ENCODE assay signal across 8 mouse cellular contexts in the genomic region with DNA sequence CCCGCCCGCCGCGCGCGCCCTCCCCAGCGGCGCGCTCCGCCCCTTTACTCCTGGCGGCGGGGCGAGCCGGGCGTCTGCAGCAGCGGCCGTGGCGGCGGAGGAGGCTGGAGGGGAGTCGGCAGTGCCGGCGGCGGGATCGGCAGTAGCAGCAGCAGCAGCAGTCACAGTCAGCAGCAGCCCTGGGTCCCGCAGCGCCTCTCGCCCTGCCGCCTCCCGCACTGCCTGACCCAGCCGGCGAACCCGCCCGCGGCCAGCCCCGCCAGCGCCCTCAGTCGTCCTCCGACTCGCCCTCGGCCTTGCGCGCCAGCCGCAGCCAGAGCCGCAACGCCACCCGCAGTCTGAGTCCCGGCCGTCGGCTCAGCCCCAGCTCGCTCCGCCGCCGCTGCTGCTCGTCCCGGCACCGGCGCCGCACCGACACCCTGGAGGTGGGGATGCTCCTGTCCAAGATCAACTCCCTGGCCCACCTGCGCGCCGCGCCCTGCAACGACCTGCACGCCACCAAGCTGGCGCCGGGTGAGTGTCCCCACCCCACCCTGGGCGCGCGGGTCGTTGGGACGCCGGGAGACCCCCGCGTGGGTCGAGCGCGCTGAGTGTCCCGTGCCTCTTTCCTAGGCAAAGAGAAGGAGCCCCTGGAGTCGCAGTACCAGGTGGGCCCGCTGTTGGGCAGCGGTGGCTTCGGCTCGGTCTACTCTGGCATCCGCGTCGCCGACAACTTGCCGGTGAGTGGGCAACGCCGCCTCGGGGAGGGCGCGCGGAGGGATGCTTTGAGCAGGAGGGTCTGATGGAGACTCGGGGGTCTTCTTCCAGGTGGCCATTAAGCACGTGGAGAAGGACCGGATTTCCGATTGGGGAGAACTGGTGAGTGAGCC. TPM values are rescaled to one million over a fixed set of nuclear protein-coding genes. Genes with fewer than 3 reads are reported as not detected.
DNase-seq lines count a peak whose midpoint lies in the region; ATAC-seq and TF ChIP-seq lines count a peak whose summit lies in the region.

Pim1 (plus strand) TSS at position 41 of the 869 bp plus-strand sequence.

- peaks cover 47% of the 10 kb centered on the region for H3K4me1 ChIP-seq in G1E (ENCODE audit: insufficient read depth, low read depth, low read length)
- H3K4me1 ChIP-seq in embryonic fibroblast, embryonic 13.5 days (ENCODE audit: control insufficient read depth, insufficient read depth, low read length), result peaks cover 3% of the 10 kb centered on the region; the same call in 1 of the 2 replicates
- peaks cover 18% of the 10 kb centered on the region; the same call in 1 of the 2 replicates for H3K4me1 ChIP-seq in heart, postnatal 0 days (ENCODE audit: control insufficient read depth, insufficient read depth)
- peaks cover 26% of the 10 kb centered on the region for H3K4me1 ChIP-seq in limb, embryonic 13.5 days
- peaks cover 27% of the 10 kb centered on the region for H3K4me1 ChIP-seq in midbrain, embryonic 15.5 days

- TF ChIP-seq POLR2A in embryonic fibroblast, embryonic 13.5 days (IDR thresholded peaks at IDR 0.05; ENCODE audit: low read depth, low read length), result peak; percentile 94

- H3K9ac ChIP-seq in heart, postnatal 0 days (replicated peaks; ENCODE audit: low read depth, low read length), result peak within 1 kb of the TSS; percentile 100
- H3K9ac ChIP-seq in limb, embryonic 13.5 days, result peak within 1 kb of the TSS; percentile 93
- peak within 1 kb of the TSS; percentile 84 for H3K9ac ChIP-seq in midbrain, embryonic 15.5 days

- peak within 1 kb of the TSS; percentile 99 for H3K4me3 ChIP-seq in G1E (ENCODE audit: low read depth, low read length)
- peak within 1 kb of the TSS; percentile 73 for H3K4me3 ChIP-seq in embryonic fibroblast, embryonic 13.5 days (ENCODE audit: insufficient read depth, low read length)
- peak within 1 kb of the TSS; percentile 98 for H3K4me3 ChIP-seq in heart, postnatal 0 days (ENCODE audit: low read depth, low read length)
- peak within 1 kb of the TSS; percentile 78 for H3K4me3 ChIP-seq in limb, embryonic 13.5 days
- H3K4me3 ChIP-seq in midbrain, embryonic 15.5 days, result peak within 1 kb of the TSS; percentile 95

- H3K4me2 ChIP-seq in heart, postnatal 0 days (ENCODE audit: low read depth, low read length), result peak within 1 kb of the TSS; percentile 79
- peak within 1 kb of the TSS; percentile 93 for H3K4me2 ChIP-seq in limb, embryonic 13.5 days (replicated peaks)
- H3K4me2 ChIP-seq in midbrain, embryonic 15.5 days, result peak within 1 kb of the TSS; percentile 89

- no peak for TF ChIP-seq EP300 in heart, postnatal 0 days (IDR thresholded peaks at IDR 0.05; ENCODE audit: low read depth)

- TF ChIP-seq CTCF in G1E (IDR thresholded peaks at IDR 0.05; ENCODE audit: low read depth, low read length), result no peak
- TF ChIP-seq CTCF in embryonic fibroblast, embryonic 13.5 days (IDR thresholded peaks at IDR 0.05; ENCODE audit: borderline replicate concordance, insufficient read depth, low read length), result no peak
- TF ChIP-seq CTCF in heart, postnatal 0 days (IDR thresholded peaks at IDR 0.05; ENCODE audit: low read depth), result no peak

- peaks cover 34% of the 10 kb centered on the region for H3K36me3 ChIP-seq in G1E (replicated peaks)
- H3K36me3 ChIP-seq in heart, postnatal 0 days (replicated peaks; ENCODE audit: control insufficient read depth, insufficient read depth, low read length), result peaks cover 19% of the 10 kb centered on the region
- H3K36me3 ChIP-seq in limb, embryonic 13.5 days, result peaks cover 18% of the 10 kb centered on the region
- peaks cover 7% of the 10 kb centered on the region; the same call in 1 of the 2 replicates for H3K36me3 ChIP-seq in midbrain, embryonic 15.5 days (replicated peaks)

- peak within 1 kb of the TSS; percentile 68 for H3K27ac ChIP-seq in embryonic fibroblast, embryonic 13.5 days (ENCODE audit: insufficient read depth, low read length)
- H3K27ac ChIP-seq in heart, postnatal 0 days (ENCODE audit: low read depth), result peak within 1 kb of the TSS; percentile 98
- peak within 1 kb of the TSS; percentile 96 for H3K27ac ChIP-seq in limb, embryonic 13.5 days
- H3K27ac ChIP-seq in midbrain, embryonic 15.5 days, result peak within 1 kb of the TSS; percentile 94

- ATAC-seq in frontal cortex, adult (ENCODE audit: low TSS enrichment), result peak; percentile 72; the same call in 1 of the 2 replicates
- ATAC-seq in G1E (ENCODE audit: extremely low read depth, insufficient number of reproducible peaks, low FRiP score, poor library complexity, severe bottlenecking), result no peak
- ATAC-seq in heart, postnatal 0 days (ENCODE audit: insufficient read depth, low read depth), result peak; percentile 21
- ATAC-seq in limb, embryonic 13.5 days (ENCODE audit: low FRiP score, low read depth), result peak; percentile 0
- peak; percentile 51 for ATAC-seq in midbrain, embryonic 15.5 days (replicated peaks)

- H3K27me3 ChIP-seq in G1E (ENCODE audit: insufficient read depth, low read length), result no peaks in the 10 kb centered on the region
- no peaks in the 10 kb centered on the region for H3K27me3 ChIP-seq in heart, postnatal 0 days (ENCODE audit: control insufficient read depth, insufficient read depth, low read length)
- no peaks in the 10 kb centered on the region for H3K27me3 ChIP-seq in limb, embryonic 13.5 days
- H3K27me3 ChIP-seq in midbrain, embryonic 15.5 days (replicated peaks), result no peaks in the 10 kb centered on the region

- H3K9me3 ChIP-seq in G1E (replicated peaks), result no peaks in the 10 kb centered on the region
- H3K9me3 ChIP-seq in heart, postnatal 0 days (replicated peaks; ENCODE audit: control insufficient read depth, low read length), result no peaks in the 10 kb centered on the region
- H3K9me3 ChIP-seq in limb, embryonic 13.5 days, result no peaks in the 10 kb centered on the region
- H3K9me3 ChIP-seq in midbrain, embryonic 15.5 days, result no peaks in the 10 kb centered on the region

- DNase-seq in frontal cortex, postnatal 10 days (ENCODE audit: low spot score in 2 of 2), result no peak
- DNase-seq in G1E (ENCODE audit: low spot score), result no peak
- peak; percentile 13 for DNase-seq in heart, postnatal 0 days (ENCODE audit: low spot score)
- peak; percentile 80 for DNase-seq in thymus, postnatal 4 days

- WGBS in heart, postnatal 0 days, result 2% methylated on average over 79 of the region's 99 CpGs
- WGBS in limb, embryonic 13.5 days, result 0% methylated on average over 95 of the region's 99 CpGs
- WGBS in midbrain, embryonic 15.5 days, result under 1% methylated on average over 76 of the region's 99 CpGs

RNA-seq across cellular contexts. Expression of gene Pim1, which starts in this region (rescaled TPM):
- total RNA-seq in G1E (2014; fragmentation: Nextera tagmentation), result 151 and 167 TPM in 2 replicates
- total RNA-seq in G1E (2017), result 174 and 180 TPM in 2 replicates
- polyA plus RNA-seq in G1E (2012), result 123 and 154 TPM in 2 replicates
- polyA plus RNA-seq in embryonic fibroblast, embryonic 13.5 days (2011; ENCODE audit: insufficient read length, low read depth, missing spikeins), result 27.5 and 30.7 TPM in 2 replicates
- 58.4 and 81.0 TPM in 2 replicates for total RNA-seq in heart, postnatal 0 days (2014; rRNA removed; ENCODE audit: low replicate concordance)
- polyA plus RNA-seq in heart, postnatal 0 days (2015; fragmentation: Nextera tagmentation; extraction: Ambion mirVana), result 28.6 and 29.2 TPM in 2 replicates
- polyA plus RNA-seq in limb, embryonic 13.5 days (2015; fragmentation: Nextera tagmentation; extraction: Ambion mirVana), result 18.9 and 22.3 TPM in 2 replicates
- polyA plus RNA-seq in midbrain, embryonic 15.5 days (2015; fragmentation: Nextera tagmentation; extraction: Ambion mirVana), result 10.3 and 10.9 TPM in 2 replicates

Comparison
In these comparisons a context has a peak if more than half of its experiments do, and no peak if none do; other contexts are left out.
1. DNase-seq: peak in heart, postnatal 0 days (single experiment) and thymus, postnatal 4 days (single experiment); none in frontal cortex, postnatal 10 days (0 of 2) and G1E (single experiment).
2. Peak in every context shown above with its lines, with median percentiles within 50 percentile points of each other: H3K4me3 ChIP-seq, H3K27ac ChIP-seq, H3K4me2 ChIP-seq and H3K9ac ChIP-seq.